Mouse (Mus musculus): Measurements from ENCODE around the gene Fermt2. TPM values are rescaled to one million over a fixed set of nuclear protein-coding genes. Genes with fewer than 3 reads are reported as not detected.
"Not testable (repeated sequence)": the region's sequence is repeated elsewhere in the genome, so short reads cannot be mapped to it uniquely, and the experiment has no call there.

The Fermt2 gene
- polyA plus RNA-seq, 1 experiment from 2014 or later: 65.9 TPM

DNA sequence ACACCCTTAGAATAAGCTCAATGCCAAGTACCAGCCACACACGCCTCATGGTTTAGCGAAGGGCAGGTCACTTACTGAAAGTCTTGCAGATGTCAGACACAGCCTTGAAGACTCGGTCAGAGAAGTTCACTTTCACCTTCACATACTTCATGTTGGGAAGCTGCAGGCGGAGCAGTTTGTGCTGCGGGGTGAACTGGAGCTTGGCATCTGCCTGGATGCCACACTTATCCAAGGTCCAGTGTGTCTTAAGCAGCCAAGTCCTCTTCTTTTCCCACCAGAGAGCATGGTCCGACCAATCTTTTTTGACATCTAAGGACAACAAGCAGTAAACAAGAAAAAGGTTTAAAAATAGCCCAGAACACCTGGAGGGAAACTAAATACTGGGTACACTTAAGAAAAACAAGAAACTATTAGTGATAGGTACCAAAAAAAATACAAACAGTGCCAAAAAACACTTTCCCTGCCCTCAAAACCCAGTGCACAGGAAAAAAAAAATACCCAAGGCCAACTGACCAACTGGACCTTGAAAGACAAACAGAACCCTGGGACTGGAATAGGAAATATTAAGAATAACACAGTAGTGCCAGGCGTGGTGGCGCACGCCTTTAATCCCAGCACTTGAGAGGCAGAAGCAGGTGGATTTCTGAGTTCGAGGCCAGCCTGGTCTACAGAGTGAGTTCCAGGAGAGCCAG lies 25.4 kb downstream of the Fermt2 start:
- Histone ChIP-seq H3K27ac (no peak overlapping the region), H3K4me2 (no peak overlapping the region), H3K27me3 (no peaks in the 10 kb centered on the region), H3K4me3 (replicated peaks) (no peak overlapping the region), H3K9ac (no peak overlapping the region), H3K36me3 (replicated peaks) (peaks cover 19% of the 10 kb centered on the region; the same call in 1 of the 2 replicates), H3K9me3 (no peaks in the 10 kb centered on the region), H3K4me1 (peaks cover 22% of the 10 kb centered on the region)
- WGBS: 95% methylated on average over 10 of the region's 10 CpGs
- no peak for ATAC-seq (ENCODE audit: low FRiP score)

DNA sequence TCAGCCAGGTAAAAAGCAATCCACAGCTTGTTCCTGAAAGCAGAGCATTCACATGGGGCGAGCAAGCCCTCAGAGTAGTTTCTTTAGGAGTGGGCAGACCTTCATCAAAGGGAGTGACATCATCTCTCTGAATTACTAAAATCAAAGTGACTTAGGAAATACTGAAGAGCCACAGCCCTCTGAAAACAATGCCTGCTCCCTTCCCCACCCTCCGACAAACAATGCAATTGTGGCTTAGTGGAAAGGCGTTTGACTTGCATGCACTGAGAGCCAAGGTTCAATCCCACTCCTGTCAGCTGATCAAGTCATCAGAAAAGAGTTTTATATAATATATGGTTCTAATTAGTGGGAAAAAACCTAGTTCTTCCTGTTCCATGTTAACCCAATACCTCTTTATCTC lies 26.0 kb downstream of the Fermt2 start:
- WGBS: 68% methylated on average over 3 of the region's 3 CpGs
- Histone ChIP-seq H3K9me3 (no peaks in the 10 kb centered on the region), H3K9ac (no peak overlapping the region), H3K27ac (no peak overlapping the region), H3K4me2 (no peak overlapping the region), H3K4me1 (peaks cover 21% of the 10 kb centered on the region), H3K27me3 (no peaks in the 10 kb centered on the region), H3K4me3 (replicated peaks) (no peak overlapping the region), H3K36me3 (replicated peaks) (peaks cover 19% of the 10 kb centered on the region; the same call in 1 of the 2 replicates)
- no peak for ATAC-seq (ENCODE audit: low FRiP score)

DNA sequence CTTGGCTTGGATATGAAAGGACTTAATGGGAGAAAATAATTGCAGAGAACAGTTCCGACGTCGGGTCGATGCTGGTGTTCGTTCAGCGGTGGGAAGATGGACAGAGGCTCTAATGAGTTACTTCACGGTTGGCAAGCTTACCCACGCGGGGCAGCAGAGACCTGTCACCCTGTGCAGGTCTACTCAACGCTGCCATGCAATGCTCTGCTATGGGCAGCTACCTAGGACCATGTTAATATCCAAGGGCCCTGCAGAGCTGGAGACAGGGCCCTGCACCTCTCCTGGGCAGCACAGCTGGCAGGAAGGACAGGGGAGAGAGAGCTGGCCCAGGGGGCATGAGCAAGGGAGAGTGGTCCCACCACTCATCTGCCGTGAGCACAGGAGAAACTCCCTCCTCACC lies 29.9 kb downstream of the Fermt2 start:
- Histone ChIP-seq H3K9me3 (no peaks in the 10 kb centered on the region), H3K4me1 (no peaks in the 10 kb centered on the region; the same call in 1 of the 2 replicates), H3K36me3 (replicated peaks) (peaks cover 17% of the 10 kb centered on the region; the same call in 1 of the 2 replicates), H3K27ac (no peak overlapping the region), H3K4me2 (no peak overlapping the region), H3K27me3 (no peaks in the 10 kb centered on the region), H3K9ac (no peak overlapping the region), H3K4me3 (replicated peaks) (no peak overlapping the region)
- 77% methylated on average over 11 of the region's 11 CpGs for WGBS
- ATAC-seq (ENCODE audit: low FRiP score): peak; percentile 23; the same call in 1 of the 2 replicates

DNA sequence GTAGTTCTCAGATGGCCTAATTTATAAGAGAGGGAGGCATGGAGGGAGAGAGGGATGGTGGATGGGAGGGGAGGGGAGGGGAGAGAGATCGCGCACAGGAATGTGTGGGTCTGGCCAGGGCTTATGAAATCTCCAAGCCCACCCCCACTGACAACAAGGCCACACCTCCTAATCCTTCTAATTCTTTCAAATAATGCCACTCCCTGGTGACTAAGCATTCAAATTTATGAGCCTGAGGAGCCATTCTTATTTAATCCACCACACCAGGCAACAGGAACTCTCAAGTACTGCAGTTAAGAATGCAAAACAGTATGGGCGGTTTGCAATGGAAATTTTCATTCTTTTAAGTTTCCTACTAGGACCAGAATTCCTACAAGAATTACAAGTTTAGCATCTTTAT lies 32.8 kb downstream of the Fermt2 start:
- no peaks in the 10 kb centered on the region; the same call in 1 of the 2 replicates for H3K4me1 ChIP-seq
- H3K9me3 ChIP-seq: no peaks in the 10 kb centered on the region
- WGBS: 86% methylated on average over 3 of the region's 3 CpGs
- peaks cover 4% of the 10 kb centered on the region; the same call in 1 of the 2 replicates for H3K36me3 ChIP-seq (replicated peaks)
- H3K27me3 ChIP-seq: no peaks in the 10 kb centered on the region
- no peak overlapping the region for H3K27ac ChIP-seq
- ATAC-seq (ENCODE audit: low FRiP score): no peak
- H3K4me3 ChIP-seq (replicated peaks): no peak overlapping the region
- no peak overlapping the region for H3K4me2 ChIP-seq
- no peak overlapping the region for H3K9ac ChIP-seq

DNA sequence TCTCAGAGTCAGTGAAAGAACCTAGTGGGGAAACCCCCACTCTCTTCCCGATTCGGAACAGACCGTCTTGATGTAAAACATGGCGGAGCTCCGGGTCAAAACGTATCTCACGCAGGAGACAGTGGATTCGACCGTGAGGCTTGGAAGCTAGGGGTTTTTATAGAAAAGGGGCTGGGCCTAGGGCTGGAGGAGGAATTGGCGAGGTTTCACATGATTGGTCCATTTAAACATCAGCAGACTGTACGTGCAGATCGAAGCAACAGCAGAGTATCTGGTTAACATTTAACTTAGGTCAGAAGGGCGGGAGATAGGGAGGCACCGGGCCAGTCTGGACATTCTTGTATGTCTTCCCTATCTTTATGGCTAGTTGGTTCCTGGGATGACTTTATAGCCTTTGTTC lies 34.1 kb downstream of the Fermt2 start:
- not testable (repeated sequence) for ATAC-seq (ENCODE audit: low FRiP score); H3K4me2 ChIP-seq; H3K9me3 ChIP-seq; H3K27ac ChIP-seq; H3K4me3 ChIP-seq (replicated peaks); H3K36me3 ChIP-seq (replicated peaks); H3K9ac ChIP-seq; H3K27me3 ChIP-seq; H3K4me1 ChIP-seq
- WGBS: 94% methylated on average over 14 of the region's 14 CpGs

DNA sequence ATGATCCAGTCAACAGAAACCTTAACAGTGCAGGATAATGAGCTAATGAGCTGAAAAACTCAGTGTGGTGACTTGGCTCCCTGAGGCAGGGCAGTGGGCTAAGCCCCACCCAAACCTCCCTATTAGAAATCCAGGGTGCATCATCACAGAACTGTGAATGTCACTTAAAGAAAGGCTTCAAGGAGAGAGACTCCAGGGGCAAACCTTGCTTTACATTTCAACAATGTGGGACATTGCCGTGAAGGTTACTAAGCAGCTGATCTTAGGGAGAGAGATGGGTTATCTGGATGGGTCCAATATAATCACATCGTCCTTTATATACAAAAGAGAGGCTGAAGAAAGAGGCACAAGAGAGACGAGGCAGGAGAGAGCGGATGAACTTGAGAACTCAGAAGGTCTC lies 36.0 kb downstream of the Fermt2 start:
- no peaks in the 10 kb centered on the region for H3K9me3 ChIP-seq
- no peaks in the 10 kb centered on the region for H3K4me1 ChIP-seq
- no peak overlapping the region for H3K4me3 ChIP-seq (replicated peaks)
- peaks cover 4% of the 10 kb centered on the region; the same call in 1 of the 2 replicates for H3K36me3 ChIP-seq (replicated peaks)
- no peak overlapping the region for H3K9ac ChIP-seq
- ATAC-seq (ENCODE audit: low FRiP score): no peak
- H3K27me3 ChIP-seq: no peaks in the 10 kb centered on the region
- no peak overlapping the region for H3K4me2 ChIP-seq
- no peak overlapping the region for H3K27ac ChIP-seq
- WGBS: 96% methylated on average over 4 of the region's 4 CpGs

DNA sequence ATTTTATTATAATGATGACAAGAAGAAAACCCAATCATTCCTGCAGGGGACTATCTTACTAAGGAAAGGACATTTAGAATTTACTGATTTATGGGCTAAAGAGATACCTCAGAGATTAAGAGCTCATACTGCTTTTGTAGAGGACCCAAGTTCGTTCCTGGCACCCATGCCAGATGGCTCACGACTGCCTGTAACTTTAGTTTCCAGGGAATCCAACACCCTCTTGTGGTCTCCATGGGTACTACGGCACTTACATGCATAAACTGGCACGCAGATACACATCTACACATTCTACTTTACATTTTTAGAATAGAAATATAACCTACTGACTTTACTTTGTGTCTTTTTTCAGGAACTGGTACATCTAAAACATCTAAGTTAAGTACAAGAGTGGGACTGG lies 37.2 kb downstream of the Fermt2 start:
- Histone ChIP-seq H3K4me3 (replicated peaks) (no peak overlapping the region), H3K9ac (no peak overlapping the region), H3K27ac (no peak overlapping the region), H3K9me3 (no peaks in the 10 kb centered on the region), H3K36me3 (replicated peaks) (no peaks in the 10 kb centered on the region; the same call in 1 of the 2 replicates), H3K27me3 (no peaks in the 10 kb centered on the region), H3K4me2 (no peak overlapping the region), H3K4me1 (no peaks in the 10 kb centered on the region)
- WGBS: 97% methylated on average over 4 of the region's 4 CpGs
- no peak for ATAC-seq (ENCODE audit: low FRiP score)

DNA sequence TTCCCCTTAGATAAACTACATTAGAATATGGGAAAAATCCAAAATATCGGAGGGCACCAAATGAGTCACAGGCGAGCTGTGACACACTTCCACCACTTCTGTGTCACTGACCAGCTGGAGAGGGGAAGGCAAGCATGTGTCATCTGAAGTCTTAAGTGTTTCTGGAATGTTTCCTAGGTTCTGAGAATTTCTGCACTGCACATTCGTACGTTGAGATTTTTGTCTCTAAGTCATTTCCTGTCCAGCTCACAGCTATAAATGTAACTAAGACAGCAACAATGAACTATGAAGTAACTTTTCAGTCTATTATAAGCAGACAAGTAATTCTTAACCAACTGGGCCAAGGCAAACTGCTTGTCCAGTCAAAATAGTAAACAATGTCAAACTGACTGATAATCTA lies 37.9 kb downstream of the Fermt2 start:
- no peak for ATAC-seq (ENCODE audit: low FRiP score)
- no peaks in the 10 kb centered on the region for H3K27me3 ChIP-seq
- 88% methylated on average over 4 of the region's 4 CpGs for WGBS
- no peaks in the 10 kb centered on the region for H3K9me3 ChIP-seq
- no peak overlapping the region for H3K4me3 ChIP-seq (replicated peaks)
- H3K27ac ChIP-seq: no peak overlapping the region
- no peak overlapping the region for H3K9ac ChIP-seq
- H3K4me1 ChIP-seq: no peaks in the 10 kb centered on the region
- H3K4me2 ChIP-seq: no peak overlapping the region
- H3K36me3 ChIP-seq (replicated peaks): peaks cover 4% of the 10 kb centered on the region

DNA sequence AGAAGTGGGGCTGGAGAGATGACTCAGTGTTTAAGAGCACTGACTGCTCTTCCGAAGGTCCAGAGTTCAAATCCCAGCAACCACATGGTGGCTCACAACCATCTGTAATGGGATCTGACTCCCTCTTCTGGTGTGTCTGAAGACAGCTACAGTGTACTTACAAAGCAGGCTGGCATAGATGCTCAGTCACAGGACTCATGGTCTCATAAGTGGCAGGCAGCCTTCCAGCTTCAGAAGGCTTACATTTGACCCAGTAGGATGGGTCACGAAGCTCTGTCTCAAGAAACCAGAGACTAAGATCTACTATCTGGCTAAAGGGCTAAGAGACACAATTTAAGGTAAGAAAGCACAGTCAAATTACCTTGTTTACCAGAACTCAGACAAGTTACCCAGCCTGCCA lies 42.7 kb downstream of the Fermt2 start:
- not testable (repeated sequence) for H3K4me1 ChIP-seq; H3K4me2 ChIP-seq; H3K27me3 ChIP-seq; H3K9ac ChIP-seq; H3K4me3 ChIP-seq (replicated peaks); H3K9me3 ChIP-seq; ATAC-seq (ENCODE audit: low FRiP score); H3K27ac ChIP-seq
- WGBS: 96% methylated on average over 2 of the region's 2 CpGs
- H3K36me3 ChIP-seq (replicated peaks): peaks cover 13% of the 10 kb centered on the region

DNA sequence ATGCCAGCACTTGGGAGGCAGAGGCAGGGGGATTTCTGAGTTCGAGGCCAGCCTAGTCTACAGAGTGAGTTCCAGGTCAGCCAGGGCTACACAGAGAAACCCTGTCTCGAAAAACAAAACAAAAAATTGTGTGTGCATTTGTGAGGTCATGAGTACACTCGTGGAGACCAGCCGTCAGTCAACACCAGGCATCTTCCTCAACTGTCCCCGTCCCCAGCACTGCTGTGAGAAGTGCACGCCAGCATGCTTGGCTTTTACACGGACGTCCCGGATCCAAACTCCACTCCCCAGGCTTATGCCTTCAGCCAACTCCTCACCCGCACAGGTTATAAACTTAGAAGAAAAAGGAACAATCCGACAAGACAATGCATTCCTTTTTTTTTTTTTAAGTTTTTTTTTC lies 46.6 kb downstream of the Fermt2 start:
- WGBS: 95% methylated on average over 11 of the region's 11 CpGs

DNA sequence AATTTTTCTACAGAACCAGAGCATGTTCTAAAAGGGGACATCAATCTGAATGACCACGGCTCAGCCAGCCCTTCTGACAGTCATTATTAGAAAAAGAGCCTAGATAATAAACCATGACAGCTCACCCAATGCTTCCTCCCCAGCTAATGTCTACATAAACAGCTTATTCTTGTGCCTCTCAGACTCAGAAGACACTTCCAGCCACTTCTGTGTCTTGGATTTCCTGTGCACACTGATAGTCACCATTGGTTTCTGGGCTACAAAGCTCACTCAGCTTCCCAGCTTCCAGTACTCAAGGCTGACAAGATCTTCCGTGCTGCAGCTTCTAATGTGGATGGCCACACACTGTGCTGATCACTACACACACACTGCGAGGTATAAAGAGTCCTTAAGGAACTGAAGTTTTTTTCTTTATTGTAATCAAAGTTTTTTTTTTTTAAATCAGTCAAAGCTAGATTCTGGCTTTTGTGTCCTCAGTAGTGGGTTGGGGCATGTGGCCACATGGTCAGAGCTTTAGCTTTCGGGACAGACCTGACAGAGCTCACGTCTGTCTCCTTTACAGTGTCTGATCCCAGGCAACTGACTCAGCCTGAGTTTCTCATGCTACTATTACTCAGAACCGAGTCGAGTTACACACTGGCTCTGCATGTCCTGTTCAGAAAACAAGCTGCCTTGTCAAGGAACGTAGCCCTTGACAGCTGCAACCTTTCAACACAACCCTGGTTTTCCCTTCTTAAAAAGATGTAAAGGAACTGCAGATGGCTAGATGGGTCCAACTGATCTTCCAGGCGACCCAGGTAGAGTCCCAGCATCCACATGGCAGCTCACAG lies 50.7 kb downstream of the Fermt2 start:
- no peaks in the 10 kb centered on the region for H3K4me1 ChIP-seq
- no peak overlapping the region for H3K4me2 ChIP-seq
- WGBS: 73% methylated on average over 9 of the region's 9 CpGs
- H3K9me3 ChIP-seq: no peaks in the 10 kb centered on the region
- no peak overlapping the region for H3K27ac ChIP-seq
- peaks cover 31% of the 10 kb centered on the region for H3K36me3 ChIP-seq (replicated peaks)
- no peak overlapping the region for H3K9ac ChIP-seq
- no peak for ATAC-seq (ENCODE audit: low FRiP score)
- no peaks in the 10 kb centered on the region for H3K27me3 ChIP-seq
- H3K4me3 ChIP-seq (replicated peaks): no peak overlapping the region

More for the DNA sequence above, 46.6 kb downstream of the Fermt2 start:
- H3K36me3 ChIP-seq (replicated peaks): peaks cover 37% of the 10 kb centered on the region
- not testable (repeated sequence) for H3K9ac ChIP-seq; H3K27me3 ChIP-seq; H3K4me3 ChIP-seq (replicated peaks); H3K27ac ChIP-seq; H3K9me3 ChIP-seq; H3K4me2 ChIP-seq; ATAC-seq (ENCODE audit: low FRiP score); H3K4me1 ChIP-seq

DNA sequence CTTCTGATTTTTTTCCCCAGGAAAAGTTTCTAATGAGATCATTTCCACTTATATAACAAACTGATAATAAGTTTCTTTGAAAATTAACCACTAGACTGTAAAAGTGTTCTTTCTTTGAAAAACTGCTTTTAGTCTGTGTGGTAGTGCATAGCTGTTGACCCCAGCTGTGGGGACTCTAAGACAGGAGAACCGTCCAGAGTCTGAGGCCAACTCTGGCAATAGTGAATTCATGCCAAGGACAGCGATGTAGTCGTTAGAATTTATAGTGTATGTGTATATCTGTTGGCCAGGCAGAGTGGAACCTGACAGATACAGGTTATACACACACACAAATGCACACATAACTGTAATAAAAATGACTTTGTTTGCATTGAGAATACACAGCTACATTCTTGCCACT lies 51.4 kb downstream of the Fermt2 start:
- 77% methylated on average over 3 of the region's 3 CpGs for WGBS
- Histone ChIP-seq H3K4me2 (no peak overlapping the region), H3K4me1 (no peaks in the 10 kb centered on the region), H3K36me3 (replicated peaks) (peaks cover 32% of the 10 kb centered on the region), H3K4me3 (replicated peaks) (no peak overlapping the region), H3K27me3 (no peaks in the 10 kb centered on the region), H3K9me3 (no peaks in the 10 kb centered on the region), H3K9ac (no peak overlapping the region), H3K27ac (no peak overlapping the region)
- ATAC-seq (ENCODE audit: low FRiP score): no peak
